Mouse (Mus musculus) limb, embryonic 12.5 days (tissue): ENCODE results near the gene Cln5. TPM values are rescaled to one million over a fixed set of nuclear protein-coding genes. Genes with fewer than 3 reads are reported as not detected.

Source experiments
- ATAC-seq: fragments of 200-750 bp; cut with Nextera tagmentation; 2 replicates; pipeline ENCODE4 v1.8.0; 2017; ENCODE audit warnings: low read depth, moderate TSS enrichment; ENCODE audit not compliant: insufficient number of reproducible peaks, insufficient read depth, low FRiP score, low TSS enrichment
- H3K27ac ChIP-seq: fragments of 300-500 bp; sonication (generic); 2 replicates; pipeline ENCODE4 v1.5.1; 2016; ENCODE audit warnings: mild to moderate bottlenecking, moderate library complexity
- H3K27me3 ChIP-seq: fragments of 300-500 bp; sonication (generic); 2 replicates; pipeline ENCODE4 v1.6.1; 2016; ENCODE audit warnings: mild to moderate bottlenecking, moderate library complexity
- H3K36me3 ChIP-seq: fragments of 300-500 bp; sonication (generic); 2 replicates; pipeline ENCODE4 v1.6.1; 2016; ENCODE audit warnings: mild to moderate bottlenecking, moderate library complexity
- H3K4me1 ChIP-seq: fragments of 300-500 bp; sonication (generic); replicated peaks from 2 replicates; pipeline ENCODE4 v1.6.1; 2016
- H3K4me2 ChIP-seq: fragments of 300-500 bp; sonication (generic); 2 replicates; pipeline ENCODE4 v1.6.1; 2016; ENCODE audit warnings: mild to moderate bottlenecking, moderate library complexity
- H3K4me3 ChIP-seq: fragments of 300-500 bp; sonication (generic); replicated peaks from 2 replicates; pipeline ENCODE4 v1.5.1; 2016; ENCODE audit warnings: mild to moderate bottlenecking
- H3K9ac ChIP-seq: fragments of 300-500 bp; sonication (generic); replicated peaks from 2 replicates; pipeline ENCODE4 v1.6.1; 2016; ENCODE audit warnings: mild to moderate bottlenecking, moderate library complexity
- H3K9me3 ChIP-seq: fragments of 300-500 bp; sonication (generic); 2 replicates; pipeline ENCODE4 v1.6.1; 2016; ENCODE audit warnings: mild to moderate bottlenecking, moderate library complexity
- WGBS: fragments of 180-500 bp; shearing (Covaris S2); methylation state at CpG from one replicate; pipeline ENCODE4 v1.1.7; 2016; 5-methylcytosine and 5-hydroxymethylcytosine counted together
- polyA plus RNA-seq: library from polyadenylated mRNA; unstranded; fragments of >200 nt; fragmentation: Nextera tagmentation; extraction: Ambion mirVana; gene quantifications from 2 replicates; pipeline ENCODE4 v1.2.1, GENCODE M21; 2016

Cln5 gene
- 28.2 and 31.1 TPM in 2 replicates for polyA plus RNA-seq

GRCm38 (mm10) chr14:103069864-103070611, at the start of gene Cln5:
TSS of gene Cln5 (plus strand) at chr14:103070216.
- H3K27ac ChIP-seq = peak within 1 kb of the TSS; percentile 86
- no peaks in the 10 kb centered on the region for H3K27me3 ChIP-seq
- peak within 1 kb of the TSS; percentile 76 for H3K9ac ChIP-seq
- peaks cover 27% of the 10 kb centered on the region; the same call in 1 of the 2 replicates for H3K36me3 ChIP-seq
- ATAC-seq = peak; percentile 96
- peaks cover 2% of the 10 kb centered on the region; the same call in 1 of the 2 replicates for H3K4me1 ChIP-seq
- H3K4me3 ChIP-seq = peak within 1 kb of the TSS; percentile 67
- no peaks in the 10 kb centered on the region for H3K9me3 ChIP-seq
- H3K4me2 ChIP-seq = peak within 1 kb of the TSS; percentile 87
- WGBS = under 1% methylated on average over 65 of the region's 65 CpGs

- H3K4me3 ChIP-seq = no peak overlapping the region
- no peaks in the 10 kb centered on the region for H3K36me3 ChIP-seq
- no peak overlapping the region for H3K27ac ChIP-seq
- no peaks in the 10 kb centered on the region for H3K4me1 ChIP-seq
- H3K9me3 ChIP-seq = no peaks in the 10 kb centered on the region
- ATAC-seq = no peak
- WGBS = 76% methylated on average over 2 of the region's 2 CpGs
- no peak overlapping the region for H3K4me2 ChIP-seq
- no peak overlapping the region for H3K9ac ChIP-seq
- H3K27me3 ChIP-seq = no peaks in the 10 kb centered on the region
Observed at GRCm38 (mm10) chr14:103029203-103029602, 40.8 kb upstream of the Cln5 start.

GRCm38 (mm10) chr14:103033271-103033823, 36.7 kb upstream of the Cln5 start:
- no peak overlapping the region for H3K4me3 ChIP-seq
- no peak overlapping the region for H3K9ac ChIP-seq
- H3K9me3 ChIP-seq = no peaks in the 10 kb centered on the region
- no peaks in the 10 kb centered on the region for H3K36me3 ChIP-seq
- H3K4me1 ChIP-seq = no peaks in the 10 kb centered on the region
- no peak overlapping the region for H3K4me2 ChIP-seq
- ATAC-seq = no peak
- H3K27ac ChIP-seq = no peak overlapping the region
- 77% methylated on average over 10 of the region's 10 CpGs for WGBS
- H3K27me3 ChIP-seq = no peaks in the 10 kb centered on the region

GRCm38 (mm10) chr14:103034076-103034475, 35.9 kb upstream of the Cln5 start:
- 90% methylated on average over 9 of the region's 9 CpGs for WGBS
- Histone ChIP-seq H3K4me2 (no peak overlapping the region), H3K36me3 (no peaks in the 10 kb centered on the region), H3K27me3 (no peaks in the 10 kb centered on the region), H3K27ac (no peak overlapping the region), H3K9ac (no peak overlapping the region), H3K4me1 (no peaks in the 10 kb centered on the region), H3K4me3 (no peak overlapping the region), H3K9me3 (no peaks in the 10 kb centered on the region)
- no peak for ATAC-seq

- Histone ChIP-seq H3K27me3 (no peaks in the 10 kb centered on the region), H3K36me3 (no peaks in the 10 kb centered on the region), H3K27ac (no peak overlapping the region), H3K9me3 (no peaks in the 10 kb centered on the region), H3K9ac (no peak overlapping the region), H3K4me1 (no peaks in the 10 kb centered on the region), H3K4me2 (no peak overlapping the region), H3K4me3 (no peak overlapping the region)
- no peak for ATAC-seq
- 87% methylated on average over 3 of the region's 3 CpGs for WGBS
Observed at GRCm38 (mm10) chr14:103037016-103037415, 33.0 kb upstream of the Cln5 start.

GRCm38 (mm10) chr14:103046677-103047076, 23.3 kb upstream of the Cln5 start, which contains the start of gene Acod1:
TSS of gene Acod1 (plus strand) at chr14:103046977.
- no peaks in the 10 kb centered on the region for H3K9me3 ChIP-seq
- no peaks in the 10 kb centered on the region for H3K36me3 ChIP-seq
- no peak within 1 kb of the TSS for H3K27ac ChIP-seq
- no peak for ATAC-seq
- H3K4me1 ChIP-seq = no peaks in the 10 kb centered on the region
- H3K9ac ChIP-seq = no peak within 1 kb of the TSS
- no peaks in the 10 kb centered on the region for H3K27me3 ChIP-seq
- no peak within 1 kb of the TSS for H3K4me2 ChIP-seq
- no peak within 1 kb of the TSS for H3K4me3 ChIP-seq
- WGBS = 93% methylated on average over 2 of the region's 2 CpGs

GRCm38 (mm10) chr14:103048292-103049086, 21.5 kb upstream of the Cln5 start:
- Histone ChIP-seq H3K4me2 (no peak overlapping the region), H3K36me3 (no peaks in the 10 kb centered on the region), H3K4me1 (no peaks in the 10 kb centered on the region), H3K9ac (no peak overlapping the region), H3K9me3 (no peaks in the 10 kb centered on the region), H3K27me3 (no peaks in the 10 kb centered on the region), H3K27ac (no peak overlapping the region), H3K4me3 (no peak overlapping the region)
- WGBS = 83% methylated on average over 11 of the region's 11 CpGs
- no peak for ATAC-seq

- Histone ChIP-seq H3K4me2 (no peak overlapping the region), H3K36me3 (no peaks in the 10 kb centered on the region), H3K4me1 (no peaks in the 10 kb centered on the region), H3K9ac (no peak overlapping the region), H3K4me3 (no peak overlapping the region), H3K27ac (no peak overlapping the region), H3K27me3 (no peaks in the 10 kb centered on the region), H3K9me3 (no peaks in the 10 kb centered on the region)
- 0 out of 2 replicates have a peak, but pooled peaks have one; percentile 26 for ATAC-seq
- WGBS = 40% methylated on average over 8 of the region's 8 CpGs
Observed at GRCm38 (mm10) chr14:103051159-103051769, 18.8 kb upstream of the Cln5 start.

GRCm38 (mm10) chr14:103054731-103055130, 15.3 kb upstream of the Cln5 start:
- Histone ChIP-seq H3K27ac (no peak overlapping the region), H3K9ac (no peak overlapping the region), H3K27me3 (no peaks in the 10 kb centered on the region), H3K4me1 (no peaks in the 10 kb centered on the region), H3K9me3 (no peaks in the 10 kb centered on the region), H3K4me2 (no peak overlapping the region), H3K36me3 (no peaks in the 10 kb centered on the region), H3K4me3 (no peak overlapping the region)
- no peak for ATAC-seq
- 80% methylated on average over 13 of the region's 13 CpGs for WGBS

- Histone ChIP-seq H3K27me3 (no peaks in the 10 kb centered on the region), H3K27ac (no peak overlapping the region), H3K4me3 (no peak overlapping the region), H3K9me3 (no peaks in the 10 kb centered on the region), H3K4me1 (no peaks in the 10 kb centered on the region), H3K36me3 (no peaks in the 10 kb centered on the region), H3K4me2 (no peak overlapping the region), H3K9ac (no peak overlapping the region)
- 85% methylated on average over 7 of the region's 7 CpGs for WGBS
- no peak for ATAC-seq
Observed at GRCm38 (mm10) chr14:103056601-103057000, 13.4 kb upstream of the Cln5 start.

GRCm38 (mm10) chr14:103058998-103059397, 11.0 kb upstream of the Cln5 start:
- H3K27me3 ChIP-seq = no peaks in the 10 kb centered on the region
- H3K9ac ChIP-seq = no peak overlapping the region
- no peaks in the 10 kb centered on the region for H3K4me1 ChIP-seq
- no peak overlapping the region for H3K4me3 ChIP-seq
- 82% methylated on average over 1 of the region's 1 CpGs for WGBS
- H3K27ac ChIP-seq = no peak overlapping the region
- no peak for ATAC-seq
- no peaks in the 10 kb centered on the region for H3K36me3 ChIP-seq
- no peaks in the 10 kb centered on the region for H3K9me3 ChIP-seq
- H3K4me2 ChIP-seq = no peak overlapping the region
